ENCODE assay signal across 9 mouse cellular contexts in the genomic region with DNA sequence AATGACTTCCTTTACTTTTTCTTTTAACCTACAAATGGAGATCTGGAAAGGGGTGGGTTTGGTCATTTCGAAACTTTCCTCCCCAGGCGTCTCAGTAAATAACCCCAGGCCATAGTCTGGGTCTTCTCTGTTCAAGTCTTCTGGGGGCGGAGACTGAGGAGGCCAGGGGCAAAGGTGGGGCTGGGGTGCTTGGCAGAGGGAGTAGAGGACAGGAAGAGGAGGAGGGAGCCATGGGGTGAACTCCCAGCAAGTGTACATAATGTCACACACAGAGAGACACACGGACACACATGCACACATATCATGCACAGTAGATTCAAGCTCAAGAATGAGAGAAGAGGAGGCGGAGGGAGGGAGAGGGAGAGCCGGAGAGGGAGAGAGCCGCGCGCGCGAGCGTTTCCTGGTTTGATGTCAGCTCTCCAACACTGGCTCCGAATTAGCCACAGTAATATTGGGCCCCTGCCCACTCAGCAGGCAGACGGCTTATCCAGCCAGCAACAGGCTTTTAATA.
DNase-seq lines count a peak whose midpoint lies in the region; ATAC-seq lines count a peak whose summit lies in the region.
"Had no signal": no experiment of that assay in that cellular context is flagged by ENCODE, and none has a peak within 500 bp of the region (broad histone marks: within the 10 kb centered on the region; RNA-seq: fewer than 3 reads in every experiment).

No protein-coding gene starts in this region.

- no peaks in the 10 kb centered on the region for H3K36me3 ChIP-seq in embryonic facial prominence, embryonic 13.5 days
- H3K36me3 ChIP-seq in heart, embryonic 12.5 days, result no peaks in the 10 kb centered on the region
- H3K36me3 ChIP-seq in liver, embryonic 11.5 days (ENCODE audit: control insufficient read depth, insufficient read depth, low read length), result no peaks in the 10 kb centered on the region

- peaks cover 40% of the 10 kb centered on the region for H3K4me1 ChIP-seq in embryonic facial prominence, embryonic 13.5 days
- peaks cover 44% of the 10 kb centered on the region for H3K4me1 ChIP-seq in heart, embryonic 12.5 days (replicated peaks)
- H3K4me1 ChIP-seq in liver, embryonic 11.5 days (replicated peaks; ENCODE audit: control insufficient read depth, insufficient read depth, low read length), result peaks cover 8% of the 10 kb centered on the region

- WGBS in embryonic facial prominence, embryonic 13.5 days, result 2% methylated on average over 14 of the region's 14 CpGs
- 3% methylated on average over 14 of the region's 14 CpGs for WGBS in heart, embryonic 12.5 days
- whole genome bisulfite sequencing in liver, embryonic 11.5 days, result 2% methylated on average over 14 of the region's 14 CpGs

- peak; percentile 34 for DNase-seq in urinary bladder, adult 2 months (ENCODE audit: low spot score)
- no peak for DNase-seq in urinary bladder, postnatal 10 days (ENCODE audit: low spot score)
- peak; percentile 39 to 46 for DNase-seq in kidney, adult 8-10 months
- peak; percentile 53 for DNase-seq in liver, embryonic 11.5 days (ENCODE audit: low spot score)
- DNase-seq in naive thymus-derived CD4-positive, alpha-beta T cell, adult 2 months (ENCODE audit: low read depth), result peak; percentile 38
- DNase-seq in thymus, postnatal 10 days (ENCODE audit: low spot score in 2 of 2), result peak; percentile 41 to 58

- no peak overlapping the region for H3K27ac ChIP-seq in embryonic facial prominence, embryonic 13.5 days
- peak overlapping the region; percentile 83 for H3K27ac ChIP-seq in heart, embryonic 12.5 days (ENCODE audit: poor library complexity, severe bottlenecking)
- no peak overlapping the region for H3K27ac ChIP-seq in liver, embryonic 11.5 days (ENCODE audit: low read depth, low read length)
- H3K27ac ChIP-seq: macrophage had no signal

- peak overlapping the region; percentile 13 for H3K4me3 ChIP-seq in embryonic facial prominence, embryonic 13.5 days
- H3K4me3 ChIP-seq in heart, embryonic 12.5 days, result peak overlapping the region; percentile 27
- peak overlapping the region; percentile 36 for H3K4me3 ChIP-seq in liver, embryonic 11.5 days (ENCODE audit: low read depth, low read length)

- H3K9me3 ChIP-seq in embryonic facial prominence, embryonic 13.5 days, result no peaks in the 10 kb centered on the region
- H3K9me3 ChIP-seq in heart, embryonic 12.5 days (replicated peaks), result no peaks in the 10 kb centered on the region
- H3K9me3 ChIP-seq in liver, embryonic 11.5 days (ENCODE audit: control insufficient read depth, low read length), result no peaks in the 10 kb centered on the region

- H3K9ac ChIP-seq in embryonic facial prominence, embryonic 13.5 days, result no peak overlapping the region
- peak overlapping the region; percentile 26 for H3K9ac ChIP-seq in heart, embryonic 12.5 days
- H3K9ac ChIP-seq in liver, embryonic 11.5 days (ENCODE audit: low read depth, low read length), result peak overlapping the region; percentile 57

- peaks cover 3% of the 10 kb centered on the region; the same call in 1 of the 2 replicates for H3K27me3 ChIP-seq in embryonic facial prominence, embryonic 13.5 days
- no peaks in the 10 kb centered on the region for H3K27me3 ChIP-seq in heart, embryonic 12.5 days (replicated peaks)
- H3K27me3 ChIP-seq in liver, embryonic 11.5 days (replicated peaks; ENCODE audit: control insufficient read depth, insufficient read depth, low read length), result no peaks in the 10 kb centered on the region

- 0 out of 2 replicates have a peak, but pooled peaks have one; percentile 32 for ATAC-seq in embryonic facial prominence, embryonic 13.5 days (ENCODE audit: insufficient number of reproducible peaks, insufficient read depth, low FRiP score, low TSS enrichment, low read depth)
- peak; percentile 70; the same call in 1 of the 2 replicates for ATAC-seq in heart, embryonic 12.5 days (ENCODE audit: insufficient number of reproducible peaks, low FRiP score)
- peak; percentile 54; the same call in 1 of the 2 replicates for ATAC-seq in liver, embryonic 11.5 days (replicated peaks; ENCODE audit: low FRiP score)

- peak overlapping the region; percentile 53 for H3K4me2 ChIP-seq in embryonic facial prominence, embryonic 13.5 days
- H3K4me2 ChIP-seq in heart, embryonic 12.5 days, result peak overlapping the region; percentile 62
- H3K4me2 ChIP-seq in liver, embryonic 11.5 days, result peak overlapping the region; percentile 64
